Mouse (Mus musculus) thymus, postnatal 4 days (tissue): ENCODE data around the gene Zfp618.
A peak's percentile ranks its signal among the peaks of the same experiment; 100 is the strongest.

ENCODE experiments used
- DNase-seq: peaks from one replicate; pipeline ENCODE4 v3.0.0; 2021

The Zfp618 gene

GRCm38 (mm10) chr4:63071413-63072260 is 106.3 kb downstream of the Zfp618 start:
- DNase-seq, result no peak

GRCm38 (mm10) chr4:63073139-63073538 is 107.8 kb downstream of the Zfp618 start:
- DNase-seq, result no peak

- DNase-seq, result no peak
Observed at GRCm38 (mm10) chr4:63079159-63079558, 113.8 kb downstream of the Zfp618 start.

GRCm38 (mm10) chr4:63084473-63084889 is 119.1 kb downstream of the Zfp618 start:
- DNase-seq, result no peak

- peak; percentile 69 for DNase-seq
Observed at GRCm38 (mm10) chr4:63089484-63089883, 124.1 kb downstream of the Zfp618 start.

- no peak for DNase-seq
Observed at GRCm38 (mm10) chr4:63091151-63091550, 125.8 kb downstream of the Zfp618 start.

GRCm38 (mm10) chr4:63097603-63098002 is 132.2 kb downstream of the Zfp618 start:
- no peak for DNase-seq

GRCm38 (mm10) chr4:63100478-63100877 is 135.1 kb downstream of the Zfp618 start:
- no peak for DNase-seq

GRCm38 (mm10) chr4:63102025-63102424 is 136.7 kb downstream of the Zfp618 start:
- no peak for DNase-seq

GRCm38 (mm10) chr4:63105651-63106050 is 140.3 kb downstream of the Zfp618 start:
- no peak for DNase-seq

GRCm38 (mm10) chr4:63118639-63119437 is 153.5 kb downstream of the Zfp618 start:
- peak; percentile 91 for DNase-seq

GRCm38 (mm10) chr4:63124861-63125466 is 159.6 kb downstream of the Zfp618 start:
- no peak for DNase-seq

- peak; percentile 24 for DNase-seq
Observed at GRCm38 (mm10) chr4:63129891-63130624, 164.7 kb downstream of the Zfp618 start.

- DNase-seq, result peak; percentile 27
Observed at GRCm38 (mm10) chr4:63147268-63147667, 181.9 kb downstream of the Zfp618 start.

- no peak for DNase-seq
Observed at GRCm38 (mm10) chr4:63151127-63151526, 185.8 kb downstream of the Zfp618 start.

- no peak for DNase-seq
Observed at GRCm38 (mm10) chr4:63154028-63154427, 188.7 kb downstream of the Zfp618 start.

- no peak for DNase-seq
Observed at GRCm38 (mm10) chr4:63154699-63155098, 189.3 kb downstream of the Zfp618 start, which contains the start of gene Ambp. Ambp (minus strand) TSS chr4:63154799.

- DNase-seq, result no peak
Observed at GRCm38 (mm10) chr4:63155596-63155995, 190.2 kb downstream of the Zfp618 start.

GRCm38 (mm10) chr4:63156726-63157634 is 191.6 kb downstream of the Zfp618 start:
- DNase-seq, result no peak

GRCm38 (mm10) chr4:63158192-63158591 is 192.8 kb downstream of the Zfp618 start:
- DNase-seq, result no peak

- DNase-seq, result peak; percentile 95
Observed at GRCm38 (mm10) chr4:63158961-63159592, 193.7 kb downstream of the Zfp618 start.
